Mouse (Mus musculus) cortical plate, adult 2 months (tissue): Measurements from ENCODE around the gene Krtap16-1.

Source experiments
- CTCF ChIP-seq: fragments of 200-500 bp; IDR thresholded peaks from 2 replicates; pipeline ENCODE4 v1.5.1; 2011; ENCODE audit warnings: mild to moderate bottlenecking, control low read depth, low read length; ENCODE audit not compliant: insufficient read depth; ENCODE audit errors: extremely low read depth
- POLR2A ChIP-seq: fragments of 200-500 bp; IDR thresholded peaks from 2 replicates; pipeline ENCODE4 v1.6.1; 2011; ENCODE audit warnings: mild to moderate bottlenecking, low read length, control low read depth; ENCODE audit not compliant: insufficient read depth; ENCODE audit errors: extremely low read depth

DNA sequence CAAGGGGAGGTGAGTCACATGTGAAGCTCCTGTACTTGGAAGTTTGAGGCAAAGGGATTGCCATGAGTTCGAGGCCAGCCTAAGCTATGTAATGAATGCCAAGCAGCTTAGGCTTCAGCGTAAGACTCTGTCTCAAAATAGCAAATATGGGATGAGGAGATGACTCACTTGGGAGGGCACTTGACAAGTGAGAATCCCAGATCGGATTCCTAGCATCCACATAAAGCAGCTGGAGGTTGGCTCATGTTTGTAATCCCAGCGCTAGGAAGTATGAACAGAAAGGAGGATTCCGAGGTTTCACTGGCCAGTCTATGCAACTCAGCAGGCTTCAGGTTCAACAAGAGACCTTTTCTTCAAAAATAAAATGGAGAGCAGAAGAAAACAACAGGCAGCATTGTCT, 35.0 kb upstream of the Krtap16-1 start:
- no peak for TF ChIP-seq CTCF
- TF ChIP-seq POLR2A, result no peak
